Mouse (Mus musculus) CH12.LX (cell line): ENCODE results near the gene Sergef. TPM values are rescaled to one million over a fixed set of nuclear protein-coding genes. Genes with fewer than 3 reads are reported as not detected.

ENCODE experiments used
- DNase-seq: peaks from one replicate; pipeline ENCODE4 v3.0.0-alpha.2; 2013; ENCODE audit errors: extremely low read depth
- H3K27ac ChIP-seq: 2 replicates; pipeline ENCODE4 v1.5.1; 2012; ENCODE audit warnings: low read depth, mild to moderate bottlenecking, control low read depth, moderate library complexity; ENCODE audit not compliant: insufficient read depth
- H3K27me3 ChIP-seq: replicated peaks from 2 replicates; pipeline ENCODE3; 2012; ENCODE audit warnings: inconsistent platforms
- H3K36me3 ChIP-seq, 2 experiments: replicated peaks in 1 of 2; 2 replicates each; pipeline versions ENCODE3 to v1.6.1; 2012; ENCODE audit warnings: inconsistent platforms in 1 of 2, low read length in 1 of 2, mild to moderate bottlenecking in 1 of 2, mixed read lengths in 1 of 2, moderate library complexity in 1 of 2; ENCODE audit not compliant: control insufficient read depth in 1 of 2, insufficient read depth in 1 of 2
- H3K4me1 ChIP-seq, 2 experiments: 2 replicates each; pipeline ENCODE4 v1.6.1; 2012; ENCODE audit warnings: inconsistent platforms in 1 of 2, moderate library complexity in 1 of 2; ENCODE audit not compliant: insufficient read depth in 2 of 2, control insufficient read depth in 1 of 2
- H3K4me2 ChIP-seq: 2 replicates; pipeline ENCODE4 v1.6.1; 2012; ENCODE audit warnings: low read depth, mild to moderate bottlenecking, control low read depth; ENCODE audit not compliant: poor library complexity, insufficient read depth, severe bottlenecking
- H3K4me3 ChIP-seq, 3 experiments: fragments of 150-350 bp in 1 of 3; sonication (generic) in 1 of 3; replicated peaks in 1 of 3; 2 replicates each; pipeline versions ENCODE3 to v1.5.1; 2011 to 2012; ENCODE audit warnings: low read depth in 2 of 3, low read length in 2 of 3, mild to moderate bottlenecking in 2 of 3, moderate library complexity in 2 of 3, control low read depth in 1 of 3, improper control_type of control experiment in 1 of 3, inconsistent platforms in 1 of 3, mixed read lengths in 1 of 3; ENCODE audit not compliant: poor library complexity in 1 of 3
- H3K79me2 ChIP-seq: replicated peaks from 2 replicates; pipeline ENCODE4 v1.6.1; 2012; ENCODE audit warnings: mild to moderate bottlenecking, moderate library complexity; ENCODE audit not compliant: control insufficient read depth, poor library complexity, insufficient read depth, severe bottlenecking; ENCODE audit errors: extremely low read depth
- H3K9ac ChIP-seq: 2 replicates; pipeline ENCODE4 v1.6.1; 2012; ENCODE audit warnings: low read depth, mild to moderate bottlenecking, control low read depth, moderate library complexity; ENCODE audit not compliant: insufficient read depth
- H3K9me3 ChIP-seq: replicated peaks from 2 replicates; pipeline ENCODE3; 2012; ENCODE audit warnings: low read length, inconsistent platforms, mixed read lengths
- BHLHE40 ChIP-seq: IDR thresholded peaks from 2 replicates; pipeline ENCODE4 v1.6.1; 2011; ENCODE audit warnings: mild to moderate bottlenecking, low read depth, low read length, improper control_type of control experiment
- CHD1 ChIP-seq: IDR thresholded peaks from 2 replicates; pipeline ENCODE4 v1.6.1; 2012; ENCODE audit warnings: low read depth, low read length, improper control_type of control experiment, inconsistent platforms
- EP300 ChIP-seq: IDR thresholded peaks from 2 replicates; pipeline ENCODE4 v1.6.1; 2011; ENCODE audit warnings: low read length, improper control_type of control experiment
- GABPA ChIP-seq: IDR thresholded peaks from 2 replicates; pipeline ENCODE4 v1.6.1; 2012; ENCODE audit warnings: low read depth, low read length, improper control_type of control experiment, inconsistent platforms; ENCODE audit not compliant: insufficient replicate concordance
- IRF4 ChIP-seq: IDR thresholded peaks from 2 replicates; pipeline ENCODE4 v1.6.1; 2014; ENCODE audit warnings: low read depth, mild to moderate bottlenecking, inconsistent platforms, low read length, improper control_type of control experiment
- JUN ChIP-seq: IDR thresholded peaks from 2 replicates; pipeline ENCODE4 v1.6.1; 2011; ENCODE audit warnings: low read depth, mild to moderate bottlenecking, low read length, improper control_type of control experiment, moderate library complexity; ENCODE audit not compliant: insufficient read depth
- JUND ChIP-seq: conservative IDR thresholded peaks from 2 replicates; pipeline ENCODE4 v1.6.1; 2011; ENCODE audit warnings: low read depth, low read length, improper control_type of control experiment
- KAT2A ChIP-seq: IDR thresholded peaks from 2 replicates; pipeline ENCODE4 v1.6.1; 2012; ENCODE audit warnings: low read length, improper control_type of control experiment, inconsistent platforms; ENCODE audit not compliant: insufficient replicate concordance
- MAFK ChIP-seq: IDR thresholded peaks from 2 replicates; pipeline ENCODE4 v1.6.1; 2011; ENCODE audit warnings: low read length, improper control_type of control experiment; ENCODE audit not compliant: insufficient replicate concordance
- MEF2A ChIP-seq: IDR thresholded peaks from 2 replicates; pipeline ENCODE4 v1.6.1; 2014; ENCODE audit warnings: low read depth, mild to moderate bottlenecking, inconsistent platforms, low read length, improper control_type of control experiment, borderline replicate concordance
- MXI1 ChIP-seq: IDR thresholded peaks from 2 replicates; pipeline ENCODE4 v1.6.1; 2011; ENCODE audit warnings: mild to moderate bottlenecking, low read depth, low read length, improper control_type of control experiment
- MYC ChIP-seq: IDR thresholded peaks from 2 replicates; pipeline ENCODE4 v1.6.1; 2011; ENCODE audit warnings: low read depth, mild to moderate bottlenecking, improper control_type of control experiment, low read length
- NRF1 ChIP-seq: IDR thresholded peaks from 2 replicates; pipeline ENCODE4 v1.6.1; 2014; ENCODE audit warnings: low read depth, mild to moderate bottlenecking, inconsistent platforms, low read length, improper control_type of control experiment, moderate library complexity
- PAX5 ChIP-seq: IDR thresholded peaks from 2 replicates; pipeline ENCODE4 v1.6.1; 2012; ENCODE audit warnings: low read length, inconsistent platforms, mixed read lengths
- POLR2A ChIP-seq: IDR thresholded peaks from 2 replicates; pipeline ENCODE4 v1.6.1; 2011; ENCODE audit warnings: low read depth, mild to moderate bottlenecking, improper control_type of control experiment, low read length
- POLR2AphosphoS2 ChIP-seq: IDR thresholded peaks from 2 replicates; pipeline ENCODE4 v1.6.1; 2011; ENCODE audit warnings: low read depth, low read length, improper control_type of control experiment
- RAD21 ChIP-seq: IDR thresholded peaks from 2 replicates; pipeline ENCODE4 v1.6.1; 2011; ENCODE audit warnings: low read depth, mild to moderate bottlenecking, low read length, improper control_type of control experiment, moderate library complexity
- RCOR1 ChIP-seq: conservative IDR thresholded peaks from 2 replicates; pipeline ENCODE4 v1.6.1; 2012; ENCODE audit warnings: low read depth, mild to moderate bottlenecking, inconsistent platforms, low read length, improper control_type of control experiment
- SIN3A ChIP-seq: IDR thresholded peaks from 2 replicates; pipeline ENCODE4 v1.6.1; 2012; ENCODE audit warnings: low read length, improper control_type of control experiment, inconsistent platforms
- SMC3 ChIP-seq: IDR thresholded peaks from 2 replicates; pipeline ENCODE4 v1.6.1; 2011; ENCODE audit warnings: low read depth, low read length, improper control_type of control experiment
- TCF12 ChIP-seq: IDR thresholded peaks from 2 replicates; pipeline ENCODE4 v1.6.1; 2014; ENCODE audit warnings: low read depth, mild to moderate bottlenecking, inconsistent platforms, low read length, improper control_type of control experiment
- USF2 ChIP-seq: conservative IDR thresholded peaks from 2 replicates; pipeline ENCODE4 v1.6.1; 2011; ENCODE audit warnings: low read depth, low read length, improper control_type of control experiment
- ZMIZ1 ChIP-seq: IDR thresholded peaks from 2 replicates; pipeline ENCODE4 v1.6.1; 2012; ENCODE audit warnings: low read depth, mild to moderate bottlenecking, inconsistent platforms, low read length, improper control_type of control experiment
- dilution Hi-C: fragments of 300-500 bp; cut with MboI; formaldehyde crosslinking; loops from 2 replicates; pipeline ENCODE4 v1.14.3; 2020; ENCODE audit warnings: low sequenced_read_pairs; ENCODE audit not compliant: extremely low pct_unique_long_range_greater_than_20kb, extremely low pct_ligation_motif_present
- in situ Hi-C: fragments of 300-500 bp; cut with MboI; formaldehyde crosslinking; loops from 3 replicates; pipeline ENCODE4 v1.14.3; 2019; ENCODE audit warnings: low sequenced_read_pairs, low pct_ligation_motif_present, low pct_unique_long_range_greater_than_20kb, mixed read lengths
- polyA plus RNA-seq: library from polyadenylated mRNA; unstranded; fragments of >175 nt; gene quantifications from 2 replicates; pipeline ENCODE4 v1.2.1, GENCODE M21; 2012; ENCODE audit warnings: low read depth; ENCODE audit not compliant: insufficient read length
- total RNA-seq, 2 experiments: library from RNA; depleted of rRNA; stranded (reverse); fragments of 300-350 nt in 1 of 2; fragments of >200 nt in 1 of 2; gene quantifications; 2 replicates each; pipeline ENCODE4 v1.2.3; 2012 to 2014

Sergef gene
- total and polyA plus RNA-seq, 3 experiments, result 13.0 to 18.0 (median 14.1) TPM

DNA sequence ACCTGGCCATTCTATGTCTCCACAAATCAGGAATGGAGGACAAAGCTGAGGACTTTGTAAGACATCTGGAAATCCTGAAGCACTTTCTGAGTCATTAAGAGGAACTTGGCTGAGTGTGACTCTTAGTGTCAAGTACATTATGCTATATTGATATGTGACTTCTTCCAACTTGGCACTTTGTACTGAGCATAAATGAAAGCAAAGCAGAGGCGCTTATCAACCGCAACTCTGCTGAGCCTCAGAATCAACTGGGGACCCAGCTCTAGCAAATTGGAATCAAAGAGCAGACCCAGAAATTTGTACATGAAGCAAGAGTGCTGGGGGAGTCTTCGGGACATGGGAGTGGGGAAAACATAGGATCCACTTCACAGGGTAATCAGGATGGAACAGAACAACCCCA is 92.0 kb downstream of the Sergef start:
- H3K4me1 ChIP-seq, result peaks cover 16 to 55% of the 10 kb centered on the region in 2 experiments; a peak in 3 of 4 replicates
- DNase-seq, result no peak
- no peak overlapping the region for H3K27ac ChIP-seq
- no peak overlapping the region for H3K9ac ChIP-seq
- no peak overlapping the region for H3K4me3 ChIP-seq
- in situ Hi-C loops (loop anchor here (10.0 kb wide), 1 partner anchor 143 kb away; no protein-coding TSS in a partner anchor), dilution Hi-C loops (no loop called here)
- H3K4me2 ChIP-seq, result no peak overlapping the region
- H3K79me2 ChIP-seq, result no peaks in the 10 kb centered on the region
- H3K27me3 ChIP-seq, result no peaks in the 10 kb centered on the region
- no peaks in the 10 kb centered on the region for H3K9me3 ChIP-seq
- peaks cover 4 to 54% of the 10 kb centered on the region in 2 experiments for H3K36me3 ChIP-seq
- TF ChIP-seq IRF4 (no peak), SIN3A (no peak), RCOR1 (no peak), ZMIZ1 (no peak), CHD1 (no peak), JUN (no peak), RAD21 (no peak), MEF2A (no peak), MXI1 (no peak), PAX5 (no peak)

DNA sequence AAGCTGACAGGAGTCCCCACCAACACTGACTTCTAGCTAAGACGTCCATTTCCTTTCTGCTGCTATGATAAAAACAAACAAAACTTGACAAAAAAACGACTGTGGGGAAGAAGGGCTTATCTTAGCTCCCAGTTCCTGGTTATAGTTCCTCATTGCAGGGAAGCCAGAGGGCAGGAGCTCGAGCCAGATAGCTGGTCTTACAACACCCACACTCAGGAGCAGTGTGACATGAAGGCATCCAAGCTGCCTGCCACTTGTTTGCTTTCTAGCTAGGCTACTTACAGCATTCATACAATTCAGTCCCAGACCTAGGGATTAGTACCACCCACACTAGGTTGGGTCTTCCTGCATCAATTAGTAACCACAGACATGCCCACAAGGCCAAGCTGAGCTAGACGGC is 93.1 kb downstream of the Sergef start:
- H3K27me3 ChIP-seq, result no peaks in the 10 kb centered on the region
- no peak overlapping the region for H3K4me2 ChIP-seq
- H3K9me3 ChIP-seq, result no peaks in the 10 kb centered on the region
- TF ChIP-seq CHD1, result no peak
- no peak for TF ChIP-seq BHLHE40
- no peak for TF ChIP-seq JUND
- TF ChIP-seq POLR2A, result no peak
- TF ChIP-seq GABPA, result no peak
- no peak for TF ChIP-seq NRF1
- no peak for TF ChIP-seq EP300
- TF ChIP-seq USF2, result no peak
- no peak for TF ChIP-seq TCF12
- no peak for TF ChIP-seq POLR2AphosphoS2
- no peak for TF ChIP-seq MYC
- TF ChIP-seq KAT2A, result no peak
- no peak for TF ChIP-seq SMC3
- TF ChIP-seq MAFK, result no peak
- no peak for TF ChIP-seq MXI1
- H3K36me3 ChIP-seq, result peaks cover 4 to 51% of the 10 kb centered on the region in 2 experiments
- dilution Hi-C loops (no loop called here), in situ Hi-C loops (loop anchor here (10.0 kb wide), 1 partner anchor 142 kb away; no protein-coding TSS in a partner anchor)
- H3K79me2 ChIP-seq, result no peaks in the 10 kb centered on the region
- no peak for DNase-seq
- no peak overlapping the region for H3K4me3 ChIP-seq
- no peak overlapping the region for H3K27ac ChIP-seq
- H3K4me1 ChIP-seq, result peaks cover 16 to 46% of the 10 kb centered on the region in 2 experiments; a peak in 3 of 4 replicates
- H3K9ac ChIP-seq, result no peak overlapping the region
